Mouse (Mus musculus) G1E-ER4 (cell line): Measurements from ENCODE around the gene Iqcf3. TPM values are rescaled to one million over a fixed set of nuclear protein-coding genes. Genes with fewer than 3 reads are reported as not detected.

Experiments
- GATA1 ChIP-seq: IDR thresholded peaks from one replicate; pipeline ENCODE4 v1.8.0; 2012; ENCODE audit warnings: low read length, inconsistent platforms
- polyA plus RNA-seq: library from polyadenylated mRNA; stranded (reverse); fragments of >175 nt; gene quantifications from 2 replicates; pipeline ENCODE4 v1.2.3, GENCODE M21; 2012

The Iqcf3 gene
- polyA plus RNA-seq, 1 experiment = not detected

GRCm38 (mm10) chr9:106519909-106520308, 41.5 kb downstream of the Iqcf3 start:
- TF ChIP-seq GATA1 = no peak

- no peak for TF ChIP-seq GATA1
These were observed 42.0 kb downstream of the Iqcf3 start for GRCm38 (mm10) chr9:106519433-106519832.

- no peak for TF ChIP-seq GATA1
These were observed 47.2 kb downstream of the Iqcf3 start, which contains the start of gene Iqcf5 for GRCm38 (mm10) chr9:106514273-106514672. Gene Iqcf5, plus strand, starts transcription at chr9:106514573.

- no peak for TF ChIP-seq GATA1
These were observed 47.9 kb downstream of the Iqcf3 start for GRCm38 (mm10) chr9:106513566-106513965.

GRCm38 (mm10) chr9:106512729-106513450, 48.5 kb downstream of the Iqcf3 start:
- TF ChIP-seq GATA1 = no peak

GRCm38 (mm10) chr9:106509356-106509755, 52.1 kb downstream of the Iqcf3 start:
- no peak for TF ChIP-seq GATA1

GRCm38 (mm10) chr9:106504246-106504645, 57.2 kb downstream of the Iqcf3 start:
- TF ChIP-seq GATA1 = no peak

- no peak for TF ChIP-seq GATA1
These were observed 59.6 kb downstream of the Iqcf3 start for GRCm38 (mm10) chr9:106501846-106502245.

- no peak for TF ChIP-seq GATA1
These were observed 61.8 kb downstream of the Iqcf3 start, which contains the start of gene Iqcf1 for GRCm38 (mm10) chr9:106499667-106500066. Gene Iqcf1, plus strand, starts transcription at chr9:106499967.

GRCm38 (mm10) chr9:106485076-106485475, 76.4 kb downstream of the Iqcf3 start:
- no peak for TF ChIP-seq GATA1

GRCm38 (mm10) chr9:106483606-106484005, 77.8 kb downstream of the Iqcf3 start:
- TF ChIP-seq GATA1 = no peak

- no peak for TF ChIP-seq GATA1
These were observed 78.3 kb downstream of the Iqcf3 start for GRCm38 (mm10) chr9:106483136-106483535.

GRCm38 (mm10) chr9:106482578-106483115, 78.8 kb downstream of the Iqcf3 start:
- TF ChIP-seq GATA1 = no peak

GRCm38 (mm10) chr9:106481676-106482075, 79.8 kb downstream of the Iqcf3 start:
- TF ChIP-seq GATA1 = no peak

- no peak for TF ChIP-seq GATA1
These were observed 80.4 kb downstream of the Iqcf3 start for GRCm38 (mm10) chr9:106481075-106481474.

- no peak for TF ChIP-seq GATA1
These were observed 80.9 kb downstream of the Iqcf3 start for GRCm38 (mm10) chr9:106480541-106480940.

- no peak for TF ChIP-seq GATA1
These were observed 83.3 kb downstream of the Iqcf3 start for GRCm38 (mm10) chr9:106478101-106478500.
